Mouse (Mus musculus): Measurements from ENCODE around the gene Gpha2. TPM values are rescaled to one million over a fixed set of nuclear protein-coding genes. Genes with fewer than 3 reads are reported as not detected.

Gpha2 gene
- not detected for total RNA-seq (2021)

- no peak for DNase-seq
- intact Hi-C loops (cut with DNase I), result no loop called here
Measured at GRCm38 (mm10) chr19:6226135-6226534, at the start of gene Gpha2. Gpha2 (plus strand) TSS chr19:6226380.

- DNase-seq, result no peak
- intact Hi-C loops (cut with DNase I), result no loop called here
Measured at GRCm38 (mm10) chr19:6178775-6179174, 47.4 kb upstream of the Gpha2 start.

GRCm38 (mm10) chr19:6181629-6182028 is 44.6 kb upstream of the Gpha2 start:
- DNase-seq, result no peak
- intact Hi-C loops (cut with DNase I), result no loop called here

GRCm38 (mm10) chr19:6182534-6182933 is 43.6 kb upstream of the Gpha2 start:
- intact Hi-C loops (cut with DNase I), result no loop called here
- no peak for DNase-seq

- intact Hi-C loops (cut with DNase I), result no loop called here
- no peak for DNase-seq
Measured at GRCm38 (mm10) chr19:6184131-6184530, 42.0 kb upstream of the Gpha2 start, which contains the start of gene Majin. Majin (plus strand) TSS chr19:6184388.

GRCm38 (mm10) chr19:6204265-6204664 is 21.9 kb upstream of the Gpha2 start:
- DNase-seq, result no peak
- intact Hi-C loops (cut with DNase I), result no loop called here

- intact Hi-C loops (cut with DNase I), result no loop called here
- no peak for DNase-seq
Measured at GRCm38 (mm10) chr19:6206716-6207115, 19.5 kb upstream of the Gpha2 start.

GRCm38 (mm10) chr19:6216046-6216705 is 10.0 kb upstream of the Gpha2 start:
- intact Hi-C loops (cut with DNase I), result no loop called here
- no peak for DNase-seq

GRCm38 (mm10) chr19:6218606-6219005 is 7.6 kb upstream of the Gpha2 start:
- no peak for DNase-seq
- intact Hi-C loops (cut with DNase I), result no loop called here

- intact Hi-C loops (cut with DNase I), result no loop called here
- DNase-seq, result no peak
Measured at GRCm38 (mm10) chr19:6226763-6227162, 583 bp downstream of the Gpha2 start.

- intact Hi-C loops (cut with DNase I), result no loop called here
Measured at GRCm38 (mm10) chr19:6227864-6228263, 1.7 kb downstream of the Gpha2 start.

GRCm38 (mm10) chr19:6230411-6230810 is 4.2 kb downstream of the Gpha2 start:
- intact Hi-C loops (cut with DNase I), result no loop called here
- no peak for DNase-seq

More at GRCm38 (mm10) chr19:6227864-6228263, 1.7 kb downstream of the Gpha2 start:
- no peak for DNase-seq

- DNase-seq, result no peak
- intact Hi-C loops (cut with DNase I), result no loop called here
Measured at GRCm38 (mm10) chr19:6231036-6231435, 4.9 kb downstream of the Gpha2 start.

GRCm38 (mm10) chr19:6233647-6234046 is 7.5 kb downstream of the Gpha2 start:
- intact Hi-C loops (cut with DNase I), result no loop called here
- no peak for DNase-seq

GRCm38 (mm10) chr19:6234337-6235083 is 8.3 kb downstream of the Gpha2 start:
- intact Hi-C loops (cut with DNase I), result loop anchor here (1.0 kb wide), 1 partner anchor 93 kb away; the partner anchor contains the start of gene Arl2
- DNase-seq, result peak; percentile 26 to 29

GRCm38 (mm10) chr19:6235084-6236052 is 9.2 kb downstream of the Gpha2 start, which contains the start of gene Ppp2r5b:
Ppp2r5b (minus strand) TSS chr19:6235872.
- intact Hi-C loops (cut with DNase I), result loop anchor here (1.0 kb wide), 1 partner anchor 94 kb away; the partner anchor contains the start of gene Arl2
- peak; percentile 95 to 96 for DNase-seq

GRCm38 (mm10) chr19:6236053-6236441 is 9.9 kb downstream of the Gpha2 start:
- intact Hi-C loops (cut with DNase I), result no loop called here
- DNase-seq, result peak; percentile 95

- no peak for DNase-seq
Measured at GRCm38 (mm10) chr19:6236842-6237241, 10.7 kb downstream of the Gpha2 start.

GRCm38 (mm10) chr19:6238740-6239139 is 12.6 kb downstream of the Gpha2 start:
- intact Hi-C loops (cut with DNase I), result no loop called here
- no peak for DNase-seq

More at GRCm38 (mm10) chr19:6236842-6237241, 10.7 kb downstream of the Gpha2 start:
- intact Hi-C loops (cut with DNase I), result no loop called here

GRCm38 (mm10) chr19:6240136-6240535 is 14.0 kb downstream of the Gpha2 start:
- intact Hi-C loops (cut with DNase I), result no loop called here

GRCm38 (mm10) chr19:6240725-6241124 is 14.5 kb downstream of the Gpha2 start:
- intact Hi-C loops (cut with DNase I), result no loop called here
- DNase-seq, result no peak

More at GRCm38 (mm10) chr19:6240136-6240535, 14.0 kb downstream of the Gpha2 start:
- DNase-seq, result no peak
